Mouse (Mus musculus) stomach, postnatal 0 days (tissue): ENCODE measurements at regions not wholly inside any gene's neighbourhood (a gene's known extent, or its start where the extent isn't known, plus 50 kb on each side); places are given as distances from the start of the nearest gene placed in this dataset.

ENCODE experiments used
- ATAC-seq: fragments of 200-750 bp; cut with Nextera tagmentation; 2 replicates; pipeline ENCODE4 v1.8.0; 2017; ENCODE audit not compliant: low FRiP score, low TSS enrichment
- DNase-seq: peaks from one replicate; pipeline ENCODE4 v3.0.0-alpha.2; 2016; ENCODE audit warnings: low spot score
- H3K27ac ChIP-seq: fragments of 300-500 bp; sonication (generic); replicated peaks from 2 replicates; pipeline ENCODE4 v1.5.1; 2014; ENCODE audit warnings: mild to moderate bottlenecking, control low read depth
- H3K27me3 ChIP-seq: fragments of 300-500 bp; sonication (generic); 2 replicates; pipeline ENCODE4 v1.6.1; 2014; ENCODE audit warnings: low read length; ENCODE audit not compliant: control insufficient read depth, insufficient read depth
- H3K36me3 ChIP-seq: fragments of 300-500 bp; sonication (generic); 2 replicates; pipeline ENCODE4 v1.6.1; 2014; ENCODE audit warnings: low read length, mixed read lengths; ENCODE audit not compliant: control insufficient read depth, insufficient read depth
- H3K4me1 ChIP-seq: fragments of 300-500 bp; sonication (generic); replicated peaks from 2 replicates; pipeline ENCODE4 v1.6.1; 2014; ENCODE audit warnings: antibody characterized with exemption; ENCODE audit not compliant: control insufficient read depth, insufficient read depth
- H3K4me2 ChIP-seq: fragments of 300-500 bp; sonication (generic); replicated peaks from 2 replicates; pipeline ENCODE4 v1.6.1; 2014; ENCODE audit warnings: low read depth, mild to moderate bottlenecking, control low read depth, moderate library complexity
- H3K4me3 ChIP-seq: fragments of 300-500 bp; sonication (generic); 2 replicates; pipeline ENCODE4 v1.5.1; 2014; ENCODE audit warnings: low read depth, low read length, control low read depth
- H3K9ac ChIP-seq: fragments of 300-500 bp; sonication (generic); 2 replicates; pipeline ENCODE4 v1.6.1; 2014; ENCODE audit warnings: mild to moderate bottlenecking, low read length, control low read depth, mixed read lengths
- H3K9me3 ChIP-seq: fragments of 300-500 bp; sonication (generic); 2 replicates; pipeline ENCODE4 v1.6.1; 2016; ENCODE audit warnings: low read length; ENCODE audit not compliant: control insufficient read depth
- CTCF ChIP-seq: IDR thresholded peaks from 2 replicates; pipeline ENCODE4 v1.5.1; 2016; ENCODE audit warnings: antibody characterized with exemption, low read depth, mild to moderate bottlenecking, moderate library complexity
- EP300 ChIP-seq: optimal IDR thresholded peaks from 2 replicates; pipeline ENCODE3; 2016; ENCODE audit warnings: antibody characterized with exemption
- WGBS: fragments of 180-500 bp; shearing (Covaris S2); extraction: QIAGEN DNeasy Blood & Tissue Kit; methylation state at CpG from one replicate; pipeline ENCODE4 v1.1.7; 2014; 5-methylcytosine and 5-hydroxymethylcytosine counted together

GRCm38 (mm10) chr8:96340702-96341101 lies 452.4 kb upstream of the Got2 start:
- no peak overlapping the region for H3K9ac ChIP-seq
- no peak overlapping the region for H3K27ac ChIP-seq
- H3K27me3 ChIP-seq = no peaks in the 10 kb centered on the region
- no peak for DNase-seq
- ATAC-seq = no peak
- no peak overlapping the region for H3K4me3 ChIP-seq
- no peaks in the 10 kb centered on the region for H3K4me1 ChIP-seq
- no peaks in the 10 kb centered on the region for H3K36me3 ChIP-seq
- 76% methylated on average over 3 of the region's 3 CpGs for WGBS
- TF ChIP-seq EP300 = no peak
- TF ChIP-seq CTCF = no peak
- no peak overlapping the region for H3K4me2 ChIP-seq
- no peaks in the 10 kb centered on the region for H3K9me3 ChIP-seq

GRCm38 (mm10) chr8:96318367-96318766 lies 430.0 kb upstream of the Got2 start:
- WGBS = 73% methylated on average over 5 of the region's 5 CpGs
- ATAC-seq (no peak), DNase-seq (no peak)
- H3K9me3 ChIP-seq = no peaks in the 10 kb centered on the region
- H3K4me2 ChIP-seq = no peak overlapping the region
- H3K4me3 ChIP-seq = no peak overlapping the region
- peak; percentile 58 for TF ChIP-seq CTCF
- no peak for TF ChIP-seq EP300
- H3K27me3 ChIP-seq = no peaks in the 10 kb centered on the region
- H3K27ac ChIP-seq = no peak overlapping the region
- H3K4me1 ChIP-seq = no peaks in the 10 kb centered on the region
- H3K9ac ChIP-seq = no peak overlapping the region
- H3K36me3 ChIP-seq = no peaks in the 10 kb centered on the region

GRCm38 (mm10) chr8:96308989-96309718 lies 420.8 kb upstream of the Got2 start:
- Histone ChIP-seq H3K4me2 (no peak overlapping the region), H3K36me3 (no peaks in the 10 kb centered on the region), H3K4me1 (no peaks in the 10 kb centered on the region), H3K9ac (no peak overlapping the region), H3K27me3 (no peaks in the 10 kb centered on the region), H3K27ac (no peak overlapping the region), H3K9me3 (no peaks in the 10 kb centered on the region), H3K4me3 (no peak overlapping the region)
- DNase-seq = no peak
- WGBS = 74% methylated on average over 12 of the region's 12 CpGs
- no peak for TF ChIP-seq EP300
- TF ChIP-seq CTCF = no peak
- ATAC-seq = no peak

GRCm38 (mm10) chr8:96296643-96297042 lies 408.3 kb upstream of the Got2 start:
- DNase-seq (no peak), ATAC-seq (no peak)
- Histone ChIP-seq H3K36me3 (no peaks in the 10 kb centered on the region), H3K9me3 (no peaks in the 10 kb centered on the region), H3K4me2 (no peak overlapping the region), H3K27me3 (no peaks in the 10 kb centered on the region), H3K4me3 (no peak overlapping the region), H3K27ac (no peak overlapping the region), H3K9ac (no peak overlapping the region), H3K4me1 (no peaks in the 10 kb centered on the region)
- TF ChIP-seq CTCF = no peak
- TF ChIP-seq EP300 = no peak
- WGBS = 71% methylated on average over 4 of the region's 4 CpGs

GRCm38 (mm10) chr8:96290740-96291139 lies 402.4 kb upstream of the Got2 start:
- Histone ChIP-seq H3K4me1 (no peaks in the 10 kb centered on the region), H3K27me3 (no peaks in the 10 kb centered on the region), H3K9me3 (no peaks in the 10 kb centered on the region), H3K27ac (no peak overlapping the region), H3K4me2 (no peak overlapping the region), H3K9ac (no peak overlapping the region), H3K4me3 (no peak overlapping the region), H3K36me3 (no peaks in the 10 kb centered on the region)
- DNase-seq = no peak
- TF ChIP-seq EP300 (no peak), CTCF (no peak)
- ATAC-seq = no peak

- Histone ChIP-seq H3K36me3 (no peaks in the 10 kb centered on the region), H3K4me2 (no peak overlapping the region), H3K27ac (no peak overlapping the region), H3K4me3 (no peak overlapping the region), H3K27me3 (no peaks in the 10 kb centered on the region), H3K9ac (no peak overlapping the region), H3K4me1 (no peaks in the 10 kb centered on the region), H3K9me3 (no peaks in the 10 kb centered on the region)
- WGBS = 77% methylated on average over 3 of the region's 3 CpGs
- ATAC-seq (no peak), DNase-seq (no peak)
- no peak for TF ChIP-seq CTCF
- TF ChIP-seq EP300 = no peak
Observed at GRCm38 (mm10) chr8:96289519-96289918, 401.2 kb upstream of the Got2 start.
